Mouse (Mus musculus) small intestine, adult 2 months (tissue): ENCODE results near the gene Sparcl1.

ENCODE experiments used
- CTCF ChIP-seq: fragments of 200-500 bp; IDR thresholded peaks from 2 replicates; pipeline ENCODE4 v1.5.1; 2012; ENCODE audit warnings: low read depth, mild to moderate bottlenecking, control low read depth, inconsistent platforms, low read length, moderate library complexity, mixed read lengths; ENCODE audit not compliant: insufficient replicate concordance, insufficient read length; ENCODE audit errors: extremely low read depth
- POLR2A ChIP-seq: fragments of 200-500 bp; IDR thresholded peaks from 2 replicates; pipeline ENCODE4 v1.6.1; 2012; ENCODE audit warnings: low read depth, mild to moderate bottlenecking, control low read depth, inconsistent platforms, low read length, moderate library complexity

DNA sequence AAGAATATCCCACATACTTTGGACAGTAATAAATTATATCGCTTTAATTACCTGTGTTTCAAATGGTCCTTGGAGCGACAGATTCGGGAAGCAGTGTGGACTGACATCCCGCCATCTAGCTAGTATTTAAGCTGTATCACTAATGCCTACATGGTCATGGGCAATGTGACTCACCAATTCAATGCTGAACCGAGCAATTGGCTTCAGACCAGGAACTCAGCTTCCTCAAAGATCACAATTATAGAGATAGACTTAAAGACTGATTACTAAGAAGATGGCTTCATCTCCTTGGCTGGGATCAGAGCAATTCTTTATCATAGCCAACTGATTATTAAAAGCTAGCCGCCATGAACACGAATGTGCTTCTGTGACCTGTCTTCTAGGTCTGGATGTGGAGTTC lies 36.0 kb downstream of the Sparcl1 start, which contains the start of gene Gm17660:
- TF ChIP-seq CTCF = no peak
- TF ChIP-seq POLR2A = no peak
